Mouse (Mus musculus): ENCODE results near the gene Sap18. TPM values are rescaled to one million over a fixed set of nuclear protein-coding genes. Genes with fewer than 3 reads are reported as not detected.

Gene Sap18
- total and polyA plus RNA-seq, 3 experiments = 8.3 to 173 (median 49.0) TPM

GRCm38 (mm10) chr14:57760447-57761412, 37.2 kb upstream of the Sap18 start:
- H3K36me3 ChIP-seq (replicated peaks in 1 of 2; ENCODE audit: control insufficient read depth in 1 of 2, insufficient read depth in 1 of 2, low read length in 1 of 2) = no peaks in the 10 kb centered on the region
- H3K79me2 ChIP-seq (replicated peaks; ENCODE audit: control insufficient read depth, extremely low read depth, insufficient read depth, poor library complexity, severe bottlenecking) = no peaks in the 10 kb centered on the region
- TF ChIP-seq MEF2A (IDR thresholded peaks at IDR 0.05; ENCODE audit: borderline replicate concordance, low read depth, low read length) (peak; percentile 51; the same call in 1 of the 2 replicates), ETS1 (conservative IDR thresholded peaks at IDR 0.05; ENCODE audit: low read depth, low read length) (0 out of 2 replicates have a peak, but pooled peaks have one; percentile 34), UBTF (IDR thresholded peaks at IDR 0.05; ENCODE audit: low read depth, low read length) (no peak), IRF4 (IDR thresholded peaks at IDR 0.05; ENCODE audit: low read depth, low read length) (peak; percentile 51; the same call in 1 of the 2 replicates)
- peak overlapping the region; percentile 23; the same call in 1 of the 2 replicates for H3K4me2 ChIP-seq (ENCODE audit: insufficient read depth, low read depth, poor library complexity, severe bottlenecking)
- H3K9ac ChIP-seq (ENCODE audit: insufficient read depth, low read depth) = no peak overlapping the region
- H3K27me3 ChIP-seq (replicated peaks) = no peaks in the 10 kb centered on the region
- dilution Hi-C loops (cut with MboI; ENCODE audit: extremely low pct_ligation_motif_present, extremely low pct_unique_long_range_greater_than_20kb, low sequenced_read_pairs) = no loop called here
- H3K4me3 ChIP-seq (replicated peaks in 1 of 3; ENCODE audit: low read depth in 2 of 3, low read length in 2 of 3, poor library complexity in 1 of 3) = no peak overlapping the region
- H3K9me3 ChIP-seq (replicated peaks; ENCODE audit: low read length) = no peaks in the 10 kb centered on the region
- peak; percentile 63 for DNase-seq (ENCODE audit: extremely low read depth)
- no peak overlapping the region for H3K27ac ChIP-seq (ENCODE audit: insufficient read depth, low read depth)
- in situ Hi-C loops (cut with MboI; ENCODE audit: low pct_ligation_motif_present, low pct_unique_long_range_greater_than_20kb, low sequenced_read_pairs) = no loop called here
- peaks cover 0 to 19% of the 10 kb centered on the region in 2 experiments; a peak in 2 of 4 replicates for H3K4me1 ChIP-seq (ENCODE audit: control insufficient read depth in 1 of 2, insufficient read depth in 2 of 2)

- dilution Hi-C loops (cut with MboI; ENCODE audit: extremely low pct_ligation_motif_present, extremely low pct_unique_long_range_greater_than_20kb, low sequenced_read_pairs) = no loop called here
- no peak for DNase-seq (ENCODE audit: extremely low read depth)
- Histone ChIP-seq H3K4me3 (replicated peaks in 1 of 3; ENCODE audit: low read depth in 2 of 3, low read length in 2 of 3, poor library complexity in 1 of 3) (no peak overlapping the region), H3K4me1 (ENCODE audit: control insufficient read depth in 1 of 2, insufficient read depth in 2 of 2) (peaks cover 13 to 39% of the 10 kb centered on the region in 2 experiments), H3K9ac (ENCODE audit: insufficient read depth, low read depth) (no peak overlapping the region), H3K36me3 (replicated peaks in 1 of 2; ENCODE audit: control insufficient read depth in 1 of 2, insufficient read depth in 1 of 2, low read length in 1 of 2) (no peaks in the 10 kb centered on the region), H3K27me3 (replicated peaks) (no peaks in the 10 kb centered on the region), H3K27ac (ENCODE audit: insufficient read depth, low read depth) (no peak overlapping the region), H3K79me2 (replicated peaks; ENCODE audit: control insufficient read depth, extremely low read depth, insufficient read depth, poor library complexity, severe bottlenecking) (no peaks in the 10 kb centered on the region), H3K4me2 (ENCODE audit: insufficient read depth, low read depth, poor library complexity, severe bottlenecking) (no peak overlapping the region), H3K9me3 (replicated peaks; ENCODE audit: low read length) (no peaks in the 10 kb centered on the region)
- in situ Hi-C loops (cut with MboI; ENCODE audit: low pct_ligation_motif_present, low pct_unique_long_range_greater_than_20kb, low sequenced_read_pairs) = no loop called here
- TF ChIP-seq MYC (IDR thresholded peaks at IDR 0.05; ENCODE audit: low read depth, low read length) (no peak), GABPA (IDR thresholded peaks at IDR 0.05; ENCODE audit: insufficient replicate concordance, low read depth, low read length) (no peak), ZMIZ1 (IDR thresholded peaks at IDR 0.05; ENCODE audit: low read depth, low read length) (no peak), SIN3A (IDR thresholded peaks at IDR 0.05; ENCODE audit: low read length) (no peak), RCOR1 (conservative IDR thresholded peaks at IDR 0.05; ENCODE audit: low read depth, low read length) (no peak), E2F4 (IDR thresholded peaks at IDR 0.05; ENCODE audit: insufficient replicate concordance, low read depth, low read length) (no peak), CHD1 (IDR thresholded peaks at IDR 0.05; ENCODE audit: low read depth, low read length) (no peak), NRF1 (IDR thresholded peaks at IDR 0.05; ENCODE audit: low read depth, low read length) (no peak), HCFC1 (IDR thresholded peaks at IDR 0.05; ENCODE audit: low read depth, low read length) (no peak), RAD21 (IDR thresholded peaks at IDR 0.05; ENCODE audit: low read depth, low read length) (no peak), BHLHE40 (IDR thresholded peaks at IDR 0.05; ENCODE audit: low read depth, low read length) (no peak), ELF1 (IDR thresholded peaks at IDR 0.05; ENCODE audit: low read depth, low read length) (no peak), ETS1 (conservative IDR thresholded peaks at IDR 0.05; ENCODE audit: low read depth, low read length) (no peak), UBTF (IDR thresholded peaks at IDR 0.05; ENCODE audit: low read depth, low read length) (no peak), MXI1 (IDR thresholded peaks at IDR 0.05; ENCODE audit: low read depth, low read length) (no peak), ZKSCAN1 (IDR thresholded peaks at IDR 0.05; ENCODE audit: borderline replicate concordance, low read depth, low read length) (no peak)
Measured at GRCm38 (mm10) chr14:57769102-57769501, 28.9 kb upstream of the Sap18 start.
